Mouse (Mus musculus) duodenum, adult 2 months (tissue): ENCODE data around the gene Rbm14. TPM values are rescaled to one million over a fixed set of nuclear protein-coding genes. Genes with fewer than 3 reads are reported as not detected.

Source experiments
- polyA plus RNA-seq: library from polyadenylated mRNA; depleted of rRNA; stranded (reverse); fragments of >200 nt; gene quantifications from 2 replicates; pipeline ENCODE4 v1.2.3, GENCODE M21; 2012; ENCODE audit warnings: low replicate concordance; rRNA removed

Gene Rbm14
- polyA plus RNA-seq, result 54.4 and 67.9 TPM in 2 replicates

GRCm38 (mm10) chr19:4811063-4811908 lies at the start of gene Rbm14, which contains the start of gene Gm21992:
Gene Rbm14 (minus strand): TSS chr19:4811634.
Gene Gm21992 (minus strand): TSS chr19:4811612.

GRCm38 (mm10) chr19:4854552-4855469 lies 43.4 kb upstream of the Rbm14 start, which contains the start of gene Ctsf:
Gene Ctsf (plus strand): TSS chr19:4855130.

GRCm38 (mm10) chr19:4839149-4839548 lies 27.7 kb upstream of the Rbm14 start, which contains the start of the genes Ccs and Ccdc87:
Gene Ccs (minus strand): TSS chr19:4839332.
Gene Ccdc87 (plus strand): TSS chr19:4839366.

GRCm38 (mm10) chr19:4793831-4794422 lies 17.5 kb downstream of the Rbm14 start, which contains the start of gene Rbm4:
Gene Rbm4 (minus strand): TSS chr19:4793901.

GRCm38 (mm10) chr19:4756193-4756911 lies 55.1 kb downstream of the Rbm14 start, which contains the start of gene Rbm4b:
Gene Rbm4b (plus strand): TSS chr19:4756497.

Other genes with a start within 250 kb of the Rbm14 start
- gene Lrfn4, start 196.0 kb downstream of the Rbm14 start, polyA plus RNA-seq, result 16.3 and 25.3 TPM in 2 replicates
- gene Rce1, start 186.0 kb downstream of the Rbm14 start, polyA plus RNA-seq, result 89.0 and 128 TPM in 2 replicates
- 0.21 and 0.38 TPM in 2 replicates for gene Gm960, start 113.0 kb downstream of the Rbm14 start, polyA plus RNA-seq
- gene Sptbn2, start 100.5 kb downstream of the Rbm14 start, polyA plus RNA-seq, result 0.15 and 0.36 TPM in 2 replicates
- gene Rbm4b, start 55.1 kb downstream of the Rbm14 start, polyA plus RNA-seq, result 1.6 and 1.9 TPM in 2 replicates
- gene Rbm4, start 17.7 kb downstream of the Rbm14 start, polyA plus RNA-seq, result 14.1 and 19.8 TPM in 2 replicates
- gene Gm21992, start within 50 bp of the Rbm14 start, polyA plus RNA-seq, result 14.3 and 15.5 TPM in 2 replicates
- gene Ccs, start 27.7 kb upstream of the Rbm14 start, polyA plus RNA-seq, result 44.5 and 45.3 TPM in 2 replicates
- gene Ccdc87, start 27.7 kb upstream of the Rbm14 start, polyA plus RNA-seq, result 0.05 and 0.20 TPM in 2 replicates
- 23.8 and 33.2 TPM in 2 replicates for gene Ctsf, start 43.5 kb upstream of the Rbm14 start, polyA plus RNA-seq
- gene Actn3, start 66.3 kb upstream of the Rbm14 start, polyA plus RNA-seq, result 0.12 and 0.37 TPM in 2 replicates
- 20.0 and 26.3 TPM in 2 replicates for gene Zdhhc24, start 67.0 kb upstream of the Rbm14 start, polyA plus RNA-seq
- gene Bbs1, start 95.0 kb upstream of the Rbm14 start, polyA plus RNA-seq, result 0.32 and 2.3 TPM in 2 replicates
- 131 and 152 TPM in 2 replicates for gene Dpp3, start 116.7 kb upstream of the Rbm14 start, polyA plus RNA-seq
- 1.2 and 1.7 TPM in 2 replicates for gene Peli3, start 131.5 kb upstream of the Rbm14 start, polyA plus RNA-seq
- gene Mrpl11, start 150.5 kb upstream of the Rbm14 start, polyA plus RNA-seq, result 8.4 and 15.6 TPM in 2 replicates
- 0.90 and 1.8 TPM in 2 replicates for gene Npas4, start 178.7 kb upstream of the Rbm14 start, polyA plus RNA-seq
- gene Slc29a2, start 212.2 kb upstream of the Rbm14 start, polyA plus RNA-seq, result 2.3 and 8.8 TPM in 2 replicates
- gene B4gat1, start 227.2 kb upstream of the Rbm14 start, polyA plus RNA-seq, result 12.5 and 14.2 TPM in 2 replicates
- 1.3 and 2.9 TPM in 2 replicates for gene AC124502.3, start 227.3 kb upstream of the Rbm14 start, polyA plus RNA-seq
- 37.5 and 52.2 TPM in 2 replicates for gene Brms1, start 229.7 kb upstream of the Rbm14 start, polyA plus RNA-seq
- 3.3 and 8.5 TPM in 2 replicates for gene Rin1, start 238.8 kb upstream of the Rbm14 start, polyA plus RNA-seq